Mouse (Mus musculus) C2C12 (cell line): ENCODE results near the gene Dock4.

Source experiments
- CEBPB ChIP-seq: IDR thresholded peaks from one replicate; pipeline ENCODE4 v1.6.1; 2011; ENCODE audit warnings: low read depth, mild to moderate bottlenecking, control low read depth, moderate library complexity
- CTCF ChIP-seq: IDR thresholded peaks from one replicate; pipeline ENCODE4 v1.5.1; 2011; ENCODE audit not compliant: control insufficient read depth, insufficient read depth, insufficient read length
- MAX ChIP-seq: IDR thresholded peaks from one replicate; pipeline ENCODE4 v1.6.1; 2011; ENCODE audit warnings: mild to moderate bottlenecking, control low read depth
- USF1 ChIP-seq: IDR thresholded peaks from one replicate; pipeline ENCODE4 v1.6.1; 2011; ENCODE audit warnings: low read depth, mild to moderate bottlenecking, control low read depth, moderate library complexity

DNA sequence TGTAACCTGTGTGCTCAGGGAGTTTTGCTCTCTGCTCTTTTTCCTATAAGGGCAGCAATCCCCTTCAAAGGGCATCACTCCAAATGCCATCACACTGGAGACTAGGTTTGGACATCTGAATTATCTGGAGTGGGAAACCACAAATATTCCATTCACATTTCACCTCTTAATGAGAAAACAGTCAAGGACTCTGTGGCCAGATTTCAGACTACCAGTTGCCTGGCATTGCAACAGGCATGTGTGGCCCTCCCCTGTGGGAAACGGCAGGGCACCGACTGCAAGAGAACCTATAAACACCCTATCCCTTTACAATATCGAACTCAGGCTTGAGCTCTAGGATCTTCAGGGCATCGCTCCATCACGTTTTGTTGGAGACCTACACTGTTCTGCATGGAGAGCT lies 448.9 kb downstream of the Dock4 start:
- TF ChIP-seq CTCF (no peak), USF1 (no peak), MAX (no peak), CEBPB (no peak)
